Mouse (Mus musculus): Measurements from ENCODE around the gene Zdhhc11.

Zdhhc11 gene

DNA sequence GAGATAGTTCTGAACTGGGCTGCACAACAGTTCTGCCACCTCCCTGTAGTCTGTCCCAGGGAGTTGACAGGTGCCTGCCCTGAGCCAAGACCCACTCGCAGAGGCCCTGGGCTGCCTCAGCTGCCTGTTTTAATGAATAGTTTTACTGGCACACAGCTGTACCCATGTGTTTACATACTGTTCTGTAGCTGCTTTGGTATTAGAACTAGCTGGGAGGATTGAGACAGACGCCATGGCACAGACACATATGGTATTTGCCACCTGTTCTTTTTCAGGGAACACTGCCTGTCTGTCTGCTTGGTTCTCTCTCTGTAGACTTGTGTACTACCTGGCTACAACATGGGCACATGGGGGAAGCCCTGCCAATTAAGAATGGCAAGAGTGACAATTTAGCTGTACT, 71.1 kb downstream of the Zdhhc11 start:
- in situ Hi-C loops (cut with MboI; ENCODE audit: low pct_unique_long_range_greater_than_20kb in 1 of 2, low sequenced_read_pairs in 2 of 2, unreplicated experiment in 1 of 2): no loop called here

GRCm38 (mm10) chr13:74035776-74036175, 72.1 kb downstream of the Zdhhc11 start:
- in situ Hi-C loops (cut with MboI; ENCODE audit: low pct_unique_long_range_greater_than_20kb in 1 of 2, low sequenced_read_pairs in 2 of 2, unreplicated experiment in 1 of 2): no loop called here

DNA sequence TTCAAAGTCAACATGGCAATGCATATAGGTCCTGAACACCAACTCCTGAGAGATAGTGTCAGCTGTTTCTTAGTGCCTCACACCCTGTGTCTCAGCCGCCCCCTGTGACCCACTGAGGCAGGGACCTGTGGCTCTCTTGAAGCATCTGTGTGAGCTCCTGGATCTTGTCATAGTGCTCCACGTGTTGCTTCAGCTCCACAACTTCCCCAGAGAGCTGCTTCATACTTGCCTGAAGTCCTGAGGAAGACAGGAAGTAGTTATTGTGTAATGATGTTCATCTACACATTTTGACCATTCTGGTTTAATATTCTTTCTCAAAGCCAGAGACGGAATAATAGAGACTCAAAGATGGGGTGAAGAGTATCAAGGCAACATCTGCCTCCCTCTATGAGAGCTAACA, 76.3 kb downstream of the Zdhhc11 start:
- in situ Hi-C loops (cut with MboI; ENCODE audit: low pct_unique_long_range_greater_than_20kb in 1 of 2, low sequenced_read_pairs in 2 of 2, unreplicated experiment in 1 of 2): no loop called here

All from mouse embryonic stem cell (cell line).